Mouse (Mus musculus) liver, embryonic 14.5 days (tissue): ENCODE data around the gene Entpd7.

ENCODE experiments used
- CTCF ChIP-seq: IDR thresholded peaks from 2 replicates; pipeline ENCODE4 v1.5.1; 2016; ENCODE audit warnings: antibody characterized with exemption, low read depth, control low read depth
- EP300 ChIP-seq: IDR thresholded peaks from 2 replicates; pipeline ENCODE4 v1.6.1; 2016; ENCODE audit warnings: antibody characterized with exemption, low read depth

- peak; percentile 62 for TF ChIP-seq CTCF
- no peak for TF ChIP-seq EP300
Measured at GRCm38 (mm10) chr19:43752489-43753225, 63.2 kb downstream of the Entpd7 start, which contains the start of the genes Cutc and Cox15.
